Mouse (Mus musculus) MEL (cell line): ENCODE measurements around the gene Cat.

Experiments
- CTCF ChIP-seq, 3 experiments: IDR thresholded peaks in 2 of 3; conservative IDR thresholded peaks in 1 of 3; 2 replicates each; pipeline ENCODE4 v1.5.1; 2011 to 2012; ENCODE audit warnings: low read length in 3 of 3, low read depth in 2 of 3, mild to moderate bottlenecking in 2 of 3, improper control_type of control experiment in 1 of 3, inconsistent platforms in 1 of 3, mixed read lengths in 1 of 3, moderate library complexity in 1 of 3; ENCODE audit not compliant: control insufficient read depth in 1 of 3, insufficient read depth in 1 of 3, poor library complexity in 1 of 3, severe bottlenecking in 1 of 3
- EP300 ChIP-seq, 2 experiments: IDR thresholded peaks; 2 replicates each; pipeline ENCODE4 v1.6.1; 2011; ENCODE audit warnings: improper control_type of control experiment in 2 of 2, low read length in 2 of 2, low read depth in 1 of 2, mild to moderate bottlenecking in 1 of 2
- GATA1 ChIP-seq: IDR thresholded peaks from 2 replicates; pipeline ENCODE4 v1.6.1; 2011; ENCODE audit warnings: low read depth, low read length, improper control_type of control experiment
- POLR2A ChIP-seq, 2 experiments: IDR thresholded peaks; 2 replicates each; pipeline ENCODE4 v1.6.1; 2011 to 2012; ENCODE audit warnings: low read length in 2 of 2, mild to moderate bottlenecking in 2 of 2, control low read depth in 1 of 2, improper control_type of control experiment in 1 of 2, low read depth in 1 of 2, moderate library complexity in 1 of 2; ENCODE audit not compliant: control insufficient read depth in 1 of 2, insufficient read depth in 1 of 2, poor library complexity in 1 of 2
- ZNF384 ChIP-seq: IDR thresholded peaks from 2 replicates; pipeline ENCODE4 v1.6.1; 2012; ENCODE audit warnings: low read depth, mild to moderate bottlenecking, inconsistent platforms, low read length, improper control_type of control experiment

- no peak for TF ChIP-seq ZNF384
- TF ChIP-seq EP300 (IDR thresholded peaks at IDR 0.05; ENCODE audit: low read depth in 1 of 2, low read length in 2 of 2) = no peak
- TF ChIP-seq GATA1 = no peak
- no peak for TF ChIP-seq POLR2A (IDR thresholded peaks at IDR 0.05; ENCODE audit: control insufficient read depth in 1 of 2, insufficient read depth in 1 of 2, low read depth in 1 of 2, low read length in 2 of 2, poor library complexity in 1 of 2)
- TF ChIP-seq CTCF (IDR thresholded peaks at IDR 0.05 in 2 of 3, conservative IDR thresholded peaks at IDR 0.05 in 1 of 3; ENCODE audit: control insufficient read depth in 1 of 3, insufficient read depth in 1 of 3, low read depth in 2 of 3, low read length in 3 of 3, poor library complexity in 1 of 3, severe bottlenecking in 1 of 3) = no peak
These were observed 11.6 kb downstream of the Cat start for GRCm38 (mm10) chr2:103473362-103473761.
